Mouse (Mus musculus) hindbrain, embryonic 10.5 days (tissue): ENCODE measurements around the gene Actr2. TPM values are rescaled to one million over a fixed set of nuclear protein-coding genes. Genes with fewer than 3 reads are reported as not detected.
A peak's percentile ranks its signal among the peaks of the same experiment; 100 is the strongest.
"Not testable (repeated sequence)": the region's sequence is repeated elsewhere in the genome, so short reads cannot be mapped to it uniquely, and the experiment has no call there.

Experiments
- DNase-seq: peaks from one replicate; pipeline ENCODE4 v3.0.0-alpha.2; 2017; ENCODE audit warnings: low spot score
- H3K27ac ChIP-seq: fragments of 300-500 bp; sonication (generic); 2 replicates; pipeline ENCODE4 v1.5.1; 2016; ENCODE audit warnings: mild to moderate bottlenecking, moderate library complexity
- H3K27me3 ChIP-seq: fragments of 300-500 bp; sonication (generic); 2 replicates; pipeline ENCODE4 v1.6.1; 2016; ENCODE audit warnings: mild to moderate bottlenecking; ENCODE audit not compliant: poor library complexity, insufficient read depth, severe bottlenecking
- H3K36me3 ChIP-seq: fragments of 300-500 bp; sonication (generic); 2 replicates; pipeline ENCODE4 v1.6.1; 2016; ENCODE audit warnings: mild to moderate bottlenecking, moderate library complexity
- H3K4me1 ChIP-seq: fragments of 300-500 bp; sonication (generic); replicated peaks from 2 replicates; pipeline ENCODE4 v1.6.1; 2016; ENCODE audit warnings: mild to moderate bottlenecking
- H3K4me3 ChIP-seq: fragments of 300-500 bp; sonication (generic); 2 replicates; pipeline ENCODE4 v1.5.1; 2016; ENCODE audit warnings: mild to moderate bottlenecking, moderate library complexity
- H3K9me3 ChIP-seq: fragments of 300-500 bp; sonication (generic); 2 replicates; pipeline ENCODE4 v1.6.1; 2016; ENCODE audit warnings: mild to moderate bottlenecking, moderate library complexity
- WGBS: fragments of 180-500 bp; shearing (Covaris S2); methylation state at CpG from one replicate; pipeline ENCODE4 v1.1.7; 2016; 5-methylcytosine and 5-hydroxymethylcytosine counted together
- polyA plus RNA-seq: library from polyadenylated mRNA; unstranded; fragments of >200 nt; fragmentation: Nextera tagmentation; extraction: Ambion mirVana; gene quantifications from 2 replicates; pipeline ENCODE4 v1.2.1, GENCODE M21; 2016

Actr2 gene
- polyA plus RNA-seq, 1 experiment from 2014 or later = 104 TPM

GRCm38 (mm10) chr11:20138498-20139208 is 25.9 kb upstream of the Actr2 start:
- no peak overlapping the region for H3K4me3 ChIP-seq
- no peaks in the 10 kb centered on the region for H3K27me3 ChIP-seq
- no peaks in the 10 kb centered on the region for H3K4me1 ChIP-seq
- no peak for DNase-seq
- 90% methylated on average over 6 of the region's 6 CpGs for WGBS
- H3K36me3 ChIP-seq = no peaks in the 10 kb centered on the region
- H3K27ac ChIP-seq = no peak overlapping the region
- H3K9me3 ChIP-seq = no peaks in the 10 kb centered on the region

- Histone ChIP-seq H3K9me3 (no peaks in the 10 kb centered on the region), H3K36me3 (no peaks in the 10 kb centered on the region), H3K27ac (no peak overlapping the region), H3K4me3 (no peak overlapping the region), H3K4me1 (no peaks in the 10 kb centered on the region), H3K27me3 (no peaks in the 10 kb centered on the region)
- DNase-seq = no peak
- 92% methylated on average over 2 of the region's 2 CpGs for WGBS
These were observed 25.2 kb upstream of the Actr2 start for GRCm38 (mm10) chr11:20137872-20138271.

- Histone ChIP-seq H3K9me3 (no peaks in the 10 kb centered on the region), H3K36me3 (no peaks in the 10 kb centered on the region), H3K27ac (no peak overlapping the region), H3K4me3 (no peak overlapping the region), H3K4me1 (no peaks in the 10 kb centered on the region), H3K27me3 (no peaks in the 10 kb centered on the region)
- 90% methylated on average over 6 of the region's 6 CpGs for WGBS
- DNase-seq = no peak
These were observed 23.6 kb upstream of the Actr2 start for GRCm38 (mm10) chr11:20136314-20136713.

- H3K27ac ChIP-seq, DNase-seq, H3K4me1 ChIP-seq, H3K9me3 ChIP-seq, H3K27me3 ChIP-seq, H3K4me3 ChIP-seq, H3K36me3 ChIP-seq: not testable (repeated sequence)
- 69% methylated on average over 3 of the region's 3 CpGs for WGBS
These were observed 22.2 kb upstream of the Actr2 start for GRCm38 (mm10) chr11:20134869-20135268.

GRCm38 (mm10) chr11:20133721-20134120 is 21.0 kb upstream of the Actr2 start:
- no peaks in the 10 kb centered on the region for H3K9me3 ChIP-seq
- DNase-seq = no peak
- no peak overlapping the region for H3K4me3 ChIP-seq
- WGBS = 90% methylated on average over 1 of the region's 1 CpGs
- no peaks in the 10 kb centered on the region for H3K27me3 ChIP-seq
- no peaks in the 10 kb centered on the region for H3K36me3 ChIP-seq
- no peaks in the 10 kb centered on the region for H3K4me1 ChIP-seq
- H3K27ac ChIP-seq = no peak overlapping the region

GRCm38 (mm10) chr11:20132955-20133562 is 20.3 kb upstream of the Actr2 start:
- WGBS = 51% methylated on average over 12 of the region's 12 CpGs
- H3K4me3 ChIP-seq = no peak overlapping the region
- no peaks in the 10 kb centered on the region for H3K9me3 ChIP-seq
- no peaks in the 10 kb centered on the region for H3K36me3 ChIP-seq
- no peaks in the 10 kb centered on the region for H3K4me1 ChIP-seq
- H3K27ac ChIP-seq = no peak overlapping the region
- no peaks in the 10 kb centered on the region for H3K27me3 ChIP-seq
- peak; percentile 53 for DNase-seq

- DNase-seq = no peak
- 80% methylated on average over 10 of the region's 10 CpGs for WGBS
- no peaks in the 10 kb centered on the region for H3K27me3 ChIP-seq
- no peak overlapping the region for H3K27ac ChIP-seq
- H3K4me1 ChIP-seq = no peaks in the 10 kb centered on the region
- H3K4me3 ChIP-seq = no peak overlapping the region
- no peaks in the 10 kb centered on the region for H3K36me3 ChIP-seq
- no peaks in the 10 kb centered on the region for H3K9me3 ChIP-seq
These were observed 14.2 kb upstream of the Actr2 start for GRCm38 (mm10) chr11:20126673-20127516.

- DNase-seq = no peak
- no peaks in the 10 kb centered on the region for H3K36me3 ChIP-seq
- 86% methylated on average over 1 of the region's 1 CpGs for WGBS
- H3K4me3 ChIP-seq = no peak overlapping the region
- no peaks in the 10 kb centered on the region for H3K27me3 ChIP-seq
- no peak overlapping the region for H3K27ac ChIP-seq
- H3K4me1 ChIP-seq = no peaks in the 10 kb centered on the region
- no peaks in the 10 kb centered on the region for H3K9me3 ChIP-seq
These were observed 12.7 kb upstream of the Actr2 start for GRCm38 (mm10) chr11:20125423-20125822.

GRCm38 (mm10) chr11:20116701-20117100 is 4.0 kb upstream of the Actr2 start:
- DNase-seq = no peak
- Histone ChIP-seq H3K4me1 (peaks cover 11% of the 10 kb centered on the region), H3K27ac (no peak overlapping the region), H3K27me3 (no peaks in the 10 kb centered on the region), H3K4me3 (no peak overlapping the region), H3K9me3 (no peaks in the 10 kb centered on the region), H3K36me3 (no peaks in the 10 kb centered on the region)
- 93% methylated on average over 4 of the region's 4 CpGs for WGBS

- Histone ChIP-seq H3K4me3 (no peak overlapping the region), H3K4me1 (peaks cover 17% of the 10 kb centered on the region), H3K9me3 (no peaks in the 10 kb centered on the region), H3K36me3 (no peaks in the 10 kb centered on the region), H3K27me3 (no peaks in the 10 kb centered on the region), H3K27ac (no peak overlapping the region)
- WGBS = 82% methylated on average over 5 of the region's 5 CpGs
- DNase-seq = no peak
These were observed 3.4 kb upstream of the Actr2 start for GRCm38 (mm10) chr11:20116030-20116551.

- H3K9me3 ChIP-seq = no peaks in the 10 kb centered on the region
- H3K27ac ChIP-seq = peak overlapping the region; percentile 94
- H3K36me3 ChIP-seq = peaks cover 26% of the 10 kb centered on the region
- H3K4me3 ChIP-seq = peak overlapping the region; percentile 90
- DNase-seq = peak; percentile 85
- H3K4me1 ChIP-seq = peaks cover 18% of the 10 kb centered on the region
- WGBS = 1% methylated on average over 48 of the region's 50 CpGs
- H3K27me3 ChIP-seq = no peaks in the 10 kb centered on the region
These were observed 540 bp downstream of the Actr2 start for GRCm38 (mm10) chr11:20112006-20112740.

- no peaks in the 10 kb centered on the region for H3K27me3 ChIP-seq
- no peak overlapping the region for H3K4me3 ChIP-seq
- H3K27ac ChIP-seq = no peak overlapping the region
- 98% methylated on average over 7 of the region's 7 CpGs for WGBS
- peaks cover 11% of the 10 kb centered on the region for H3K4me1 ChIP-seq
- no peak for DNase-seq
- no peaks in the 10 kb centered on the region for H3K9me3 ChIP-seq
- H3K36me3 ChIP-seq = peaks cover 29% of the 10 kb centered on the region
These were observed 4.6 kb downstream of the Actr2 start for GRCm38 (mm10) chr11:20108151-20108550.
